Mouse (Mus musculus) embryonic facial prominence, embryonic 15.5 days (tissue): Measurements from ENCODE around the gene Arhgap8. TPM values are rescaled to one million over a fixed set of nuclear protein-coding genes. Genes with fewer than 3 reads are reported as not detected.
"Not testable (repeated sequence)": the region's sequence is repeated elsewhere in the genome, so short reads cannot be mapped to it uniquely, and the experiment has no call there.

Source experiments
- ATAC-seq: fragments of 200-750 bp; cut with Nextera tagmentation; 2 replicates; pipeline ENCODE4 v1.8.0; 2017; ENCODE audit warnings: low read depth, moderate TSS enrichment; ENCODE audit not compliant: insufficient number of reproducible peaks, low FRiP score, low TSS enrichment
- H3K27ac ChIP-seq: fragments of 300-500 bp; sonication (generic); replicated peaks from 2 replicates; pipeline ENCODE4 v1.5.1; 2015; ENCODE audit warnings: mild to moderate bottlenecking, inconsistent platforms
- H3K27me3 ChIP-seq: fragments of 300-500 bp; sonication (generic); 2 replicates; pipeline ENCODE4 v1.6.1; 2015; ENCODE audit warnings: inconsistent platforms
- H3K36me3 ChIP-seq: fragments of 300-500 bp; sonication (generic); 2 replicates; pipeline ENCODE4 v1.6.1; 2015; ENCODE audit warnings: mild to moderate bottlenecking, inconsistent platforms
- H3K4me1 ChIP-seq: fragments of 300-500 bp; sonication (generic); 2 replicates; pipeline ENCODE4 v1.6.1; 2015; ENCODE audit warnings: inconsistent platforms
- H3K4me2 ChIP-seq: fragments of 300-500 bp; sonication (generic); replicated peaks from 2 replicates; pipeline ENCODE4 v1.6.1; 2015; ENCODE audit warnings: mild to moderate bottlenecking, inconsistent platforms
- H3K4me3 ChIP-seq: fragments of 300-500 bp; sonication (generic); replicated peaks from 2 replicates; pipeline ENCODE4 v1.5.1; 2015; ENCODE audit warnings: mild to moderate bottlenecking, inconsistent platforms
- H3K9ac ChIP-seq: fragments of 300-500 bp; sonication (generic); 2 replicates; pipeline ENCODE4 v1.6.1; 2015; ENCODE audit warnings: inconsistent platforms
- H3K9me3 ChIP-seq: fragments of 300-500 bp; sonication (generic); replicated peaks from 2 replicates; pipeline ENCODE4 v1.6.1; 2016; ENCODE audit warnings: inconsistent platforms
- WGBS: fragments of 180-500 bp; shearing (Covaris S2); methylation state at CpG from one replicate; pipeline ENCODE4 v1.1.7; 2015; 5-methylcytosine and 5-hydroxymethylcytosine counted together
- polyA plus RNA-seq: library from polyadenylated mRNA; unstranded; fragments of >200 nt; fragmentation: Nextera tagmentation; extraction: Ambion mirVana; gene quantifications from 2 replicates; pipeline ENCODE4 v1.2.1, GENCODE M21; 2015

The Arhgap8 gene
- polyA plus RNA-seq, 1 experiment from 2014 or later, result 6.3 TPM

DNA sequence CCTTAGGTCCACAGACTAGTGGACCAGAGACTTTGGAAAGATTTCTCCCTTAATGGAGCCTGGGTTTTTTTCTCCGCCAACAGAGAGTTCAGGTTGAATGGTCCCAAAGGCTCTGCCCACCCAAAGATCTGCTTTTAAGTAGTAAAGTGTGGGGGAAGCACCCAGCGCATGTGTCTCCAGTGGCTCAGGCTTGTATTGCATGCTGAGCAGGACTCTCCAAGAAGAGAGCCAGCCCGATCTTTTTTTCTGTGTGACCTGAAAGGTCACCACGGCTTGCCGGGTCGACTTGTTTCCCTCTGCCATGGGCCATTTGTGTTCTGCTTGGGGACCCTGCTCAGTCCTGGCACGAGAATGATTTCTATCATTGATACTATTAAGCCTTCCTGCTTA lies 43.6 kb downstream of the Arhgap8 start:
- no peak overlapping the region for H3K27ac ChIP-seq
- no peak overlapping the region for H3K9ac ChIP-seq
- H3K36me3 ChIP-seq, result no peaks in the 10 kb centered on the region
- no peak overlapping the region for H3K4me2 ChIP-seq
- WGBS, result 30% methylated on average over 7 of the region's 7 CpGs
- H3K4me1 ChIP-seq, result no peaks in the 10 kb centered on the region
- 0 out of 2 replicates have a peak, but pooled peaks cover 5% of the 10 kb centered on the region for H3K9me3 ChIP-seq
- H3K4me3 ChIP-seq, result no peak overlapping the region
- ATAC-seq, result no peak
- H3K27me3 ChIP-seq, result no peaks in the 10 kb centered on the region

DNA sequence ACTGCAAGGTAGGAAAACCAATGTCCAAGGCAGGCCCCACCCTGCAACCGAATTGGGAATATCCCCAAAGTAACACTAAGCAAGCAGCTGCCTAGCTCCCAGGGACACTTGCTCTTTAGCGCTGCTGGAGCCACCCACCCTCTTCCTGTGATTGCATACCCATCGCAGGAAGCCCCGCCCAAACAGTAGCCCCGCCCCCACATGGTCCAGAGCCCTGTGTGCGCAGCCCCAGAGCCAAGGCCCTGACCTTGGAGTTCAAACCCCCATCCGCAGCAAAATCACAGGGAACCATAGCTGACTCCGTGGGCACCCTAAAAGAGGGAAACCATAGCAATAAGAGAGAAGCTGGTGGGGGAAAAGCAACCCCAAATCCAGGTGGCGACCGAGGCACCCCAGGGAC lies 46.8 kb downstream of the Arhgap8 start:
- no peak overlapping the region for H3K4me2 ChIP-seq
- no peak overlapping the region for H3K27ac ChIP-seq

DNA sequence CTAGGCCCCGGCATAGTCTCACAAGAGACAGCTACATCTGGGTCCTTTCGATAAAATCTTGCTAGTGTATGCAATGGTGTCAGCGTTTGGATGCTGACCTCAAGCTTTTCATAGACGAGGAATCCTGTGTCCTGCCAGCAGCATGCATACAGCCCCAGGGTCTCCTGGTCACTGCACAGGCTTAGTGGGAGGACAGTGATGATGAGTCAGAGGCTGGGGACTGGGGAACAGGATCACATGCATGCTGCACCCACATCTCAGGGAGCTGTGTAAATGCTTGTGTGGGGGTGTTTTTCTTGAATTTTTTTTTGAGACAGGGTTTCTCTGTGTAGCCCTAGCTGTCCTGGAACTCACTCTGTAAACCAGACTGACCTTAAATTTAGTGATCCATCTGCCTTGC lies 48.7 kb downstream of the Arhgap8 start:
- not testable (repeated sequence) for H3K27me3 ChIP-seq, H3K9me3 ChIP-seq, H3K4me2 ChIP-seq, H3K36me3 ChIP-seq, H3K27ac ChIP-seq, H3K4me3 ChIP-seq, H3K9ac ChIP-seq, ATAC-seq
- peaks cover 18% of the 10 kb centered on the region for H3K4me1 ChIP-seq
- 79% methylated on average over 4 of the region's 4 CpGs for WGBS

More for the DNA sequence above, 46.8 kb downstream of the Arhgap8 start:
- H3K9ac ChIP-seq, result no peak overlapping the region
- ATAC-seq, result no peak
- H3K4me1 ChIP-seq, result peaks cover 4% of the 10 kb centered on the region
- 43% methylated on average over 10 of the region's 10 CpGs for WGBS
- H3K27me3 ChIP-seq, result no peaks in the 10 kb centered on the region
- no peaks in the 10 kb centered on the region for H3K9me3 ChIP-seq
- H3K4me3 ChIP-seq, result no peak overlapping the region
- H3K36me3 ChIP-seq, result no peaks in the 10 kb centered on the region

DNA sequence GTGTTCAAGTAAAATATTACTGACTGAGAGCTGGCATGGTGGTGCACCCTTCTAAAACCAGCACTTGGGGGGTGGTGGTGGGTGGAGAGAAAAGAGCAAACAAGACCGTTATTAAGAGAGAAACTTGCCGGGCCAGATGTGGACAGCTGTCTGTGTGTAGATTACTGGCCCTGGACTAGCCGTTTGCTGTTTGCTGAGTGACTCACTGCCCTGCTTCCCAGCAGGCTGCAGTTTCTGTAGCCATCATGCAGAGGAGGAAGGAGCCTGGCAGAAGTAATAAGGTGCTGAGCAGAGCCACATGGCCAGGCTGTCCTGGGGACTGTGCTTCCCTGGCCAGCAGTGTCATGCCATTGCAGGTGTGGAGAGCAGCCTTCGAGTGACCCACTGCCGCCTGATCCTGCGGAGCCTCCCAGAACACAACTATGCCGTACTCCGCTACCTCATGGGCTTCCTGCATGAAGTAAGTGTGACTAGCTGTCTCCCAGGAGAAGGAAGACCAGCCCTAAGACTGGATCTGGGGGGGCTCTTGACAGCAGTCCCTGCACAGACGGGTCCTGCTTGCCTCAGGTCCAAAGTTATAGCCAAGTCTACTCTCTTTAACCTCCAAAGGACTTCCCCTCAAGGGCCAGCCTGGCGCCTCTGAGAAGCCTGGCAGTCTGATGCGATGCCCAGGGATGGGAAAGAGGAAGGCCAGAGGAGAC lies 49.9 kb downstream of the Arhgap8 start:
- Histone ChIP-seq H3K4me2 (no peak overlapping the region), H3K36me3 (no peaks in the 10 kb centered on the region), H3K9me3 (no peaks in the 10 kb centered on the region), H3K9ac (no peak overlapping the region), H3K27me3 (no peaks in the 10 kb centered on the region), H3K4me3 (no peak overlapping the region), H3K27ac (no peak overlapping the region), H3K4me1 (peaks cover 18% of the 10 kb centered on the region)
- no peak for ATAC-seq
- 72% methylated on average over 11 of the region's 11 CpGs for WGBS

DNA sequence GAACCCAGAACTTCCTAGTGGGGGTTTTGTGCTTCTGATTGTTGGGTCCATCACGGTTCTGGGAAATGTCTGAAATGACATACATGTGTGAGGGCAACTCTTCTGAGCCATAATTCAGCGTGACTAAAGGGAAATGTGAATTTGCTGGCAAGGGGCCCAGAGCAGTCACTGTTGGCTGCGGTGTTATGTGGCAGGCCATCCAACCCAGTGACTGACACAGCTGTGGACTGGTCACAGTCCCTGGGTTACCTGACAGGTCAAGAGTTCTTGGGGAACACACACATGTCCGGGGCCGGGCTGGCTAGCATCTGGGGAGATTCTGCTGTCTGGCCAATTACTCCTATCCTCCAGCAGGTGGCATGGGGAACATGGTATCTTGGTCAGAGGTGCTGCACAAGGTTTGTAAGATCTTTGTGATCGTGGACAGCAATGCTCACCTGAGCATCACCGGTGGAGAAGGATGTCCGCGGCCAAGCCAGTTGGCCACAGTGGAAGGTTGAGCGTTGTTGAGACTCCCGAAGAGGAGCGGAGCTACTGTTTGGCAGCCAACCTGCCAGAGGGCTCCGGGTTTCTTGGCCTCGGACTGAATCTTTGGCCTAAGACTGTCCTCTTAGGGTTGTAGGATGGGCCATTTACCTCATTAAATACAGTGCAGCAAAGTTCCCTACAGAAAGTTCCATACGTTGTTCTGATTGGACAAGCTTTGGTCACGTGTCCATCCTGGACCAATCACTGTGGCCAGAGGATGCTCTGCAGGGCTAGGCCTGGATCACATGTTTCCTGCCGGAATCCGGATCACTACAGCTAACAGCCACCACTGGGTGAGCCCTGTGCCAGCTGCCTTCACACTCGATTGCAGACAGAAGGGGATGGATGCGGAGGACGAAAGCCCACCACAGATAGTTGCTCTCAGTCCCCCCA lies 52.6 kb downstream of the Arhgap8 start:
- Histone ChIP-seq H3K27ac (no peak overlapping the region), H3K4me1 (peaks cover 31% of the 10 kb centered on the region), H3K36me3 (no peaks in the 10 kb centered on the region), H3K4me3 (no peak overlapping the region), H3K9ac (no peak overlapping the region), H3K4me2 (no peak overlapping the region), H3K27me3 (no peaks in the 10 kb centered on the region), H3K9me3 (no peaks in the 10 kb centered on the region)
- peak; percentile 52; the same call in 1 of the 2 replicates for ATAC-seq
- WGBS, result 69% methylated on average over 21 of the region's 21 CpGs

DNA sequence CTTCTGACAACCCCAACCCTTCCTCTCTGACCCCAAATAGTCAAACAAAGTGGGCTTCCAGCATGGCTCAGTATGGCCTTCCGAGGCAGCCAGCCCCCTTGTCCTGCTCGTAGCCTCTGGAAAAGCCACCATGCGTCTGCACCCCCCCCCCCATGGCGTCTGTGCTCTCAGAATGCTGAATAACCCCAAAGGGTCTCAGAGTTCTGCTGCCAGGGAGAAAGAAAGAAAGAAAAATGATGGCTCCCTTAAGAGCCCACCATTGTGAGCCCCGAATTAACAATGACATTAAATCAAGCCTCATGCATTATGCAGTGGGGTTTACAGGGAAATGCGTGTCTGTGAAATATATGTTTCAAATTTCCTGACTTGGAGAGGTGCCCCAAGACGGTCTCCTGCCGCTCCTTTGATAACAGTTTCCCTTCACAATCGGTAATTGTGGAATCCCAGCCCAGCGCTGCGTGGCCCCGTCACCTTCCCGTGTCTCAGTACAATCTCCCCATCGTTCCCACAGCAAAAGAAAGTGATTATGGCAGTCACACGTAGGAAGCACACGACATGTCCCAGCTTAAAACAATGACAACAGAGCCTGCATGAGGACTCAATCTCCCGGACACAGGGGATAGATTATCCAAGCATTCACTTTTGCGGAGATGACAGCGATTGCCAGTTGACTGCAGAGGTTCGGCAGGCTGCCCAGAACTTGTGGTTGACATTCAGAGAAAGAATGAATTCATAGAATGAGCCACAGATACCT lies 55.7 kb downstream of the Arhgap8 start:
- Histone ChIP-seq H3K27me3 (no peaks in the 10 kb centered on the region), H3K4me3 (peak overlapping the region; percentile 18), H3K36me3 (no peaks in the 10 kb centered on the region), H3K4me1 (peaks cover 31% of the 10 kb centered on the region), H3K9ac (no peak overlapping the region), H3K9me3 (no peaks in the 10 kb centered on the region), H3K4me2 (peak overlapping the region; percentile 45), H3K27ac (peak overlapping the region; percentile 78)
- WGBS, result 31% methylated on average over 20 of the region's 20 CpGs
- ATAC-seq, result no peak

DNA sequence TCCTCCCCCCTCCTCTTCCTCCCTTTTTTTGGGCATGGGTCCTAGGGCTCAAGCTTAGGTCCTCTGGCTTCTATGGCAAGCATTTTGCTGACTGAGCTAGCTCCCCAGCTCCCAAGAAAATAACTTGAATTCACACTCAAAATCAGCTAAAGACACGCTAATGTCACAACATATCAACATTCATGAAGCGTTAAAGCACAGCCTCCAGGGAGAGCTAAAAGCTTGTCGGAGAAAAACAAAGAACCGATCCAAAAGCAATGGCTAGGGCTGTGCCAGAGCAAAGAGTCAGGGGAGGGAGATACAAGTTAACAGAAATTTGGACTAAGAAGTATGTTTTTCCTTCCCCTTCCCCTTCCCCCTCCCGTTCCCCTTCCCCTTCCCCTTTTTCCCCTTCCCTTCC lies 58.7 kb downstream of the Arhgap8 start:
- WGBS, result 44% methylated on average over 5 of the region's 5 CpGs

DNA sequence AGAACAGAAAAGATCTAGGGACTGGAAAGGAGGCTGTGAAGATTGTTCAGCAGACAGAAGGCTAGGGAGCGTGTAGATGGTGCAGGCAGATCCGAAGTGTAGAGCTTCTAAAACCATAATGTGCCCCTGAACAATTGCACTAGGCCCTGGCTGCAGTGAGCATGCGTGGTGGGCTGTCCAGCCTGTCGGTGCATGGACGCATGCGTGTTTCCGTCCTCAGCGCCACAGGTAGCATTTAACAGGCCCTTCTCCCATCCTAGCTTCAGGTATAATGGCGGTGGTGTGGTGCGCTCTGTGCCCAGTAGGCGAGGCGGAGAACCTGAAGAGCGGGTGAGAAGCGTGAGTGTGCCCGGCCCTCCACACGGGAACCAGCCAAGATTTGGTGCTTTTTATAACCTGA lies 65.0 kb downstream of the Arhgap8 start:
- no peaks in the 10 kb centered on the region for H3K27me3 ChIP-seq
- no peak overlapping the region for H3K27ac ChIP-seq
- H3K9ac ChIP-seq, result no peak overlapping the region
- no peaks in the 10 kb centered on the region for H3K36me3 ChIP-seq
- ATAC-seq, result no peak
- H3K4me2 ChIP-seq, result no peak overlapping the region
- WGBS, result 94% methylated on average over 16 of the region's 16 CpGs
- no peaks in the 10 kb centered on the region for H3K9me3 ChIP-seq
- no peak overlapping the region for H3K4me3 ChIP-seq
- H3K4me1 ChIP-seq, result no peaks in the 10 kb centered on the region

More for the DNA sequence above, 58.7 kb downstream of the Arhgap8 start:
- Histone ChIP-seq H3K9ac (no peak overlapping the region), H3K27ac (no peak overlapping the region), H3K4me3 (no peak overlapping the region), H3K27me3 (no peaks in the 10 kb centered on the region), H3K4me2 (no peak overlapping the region), H3K9me3 (no peaks in the 10 kb centered on the region), H3K4me1 (peaks cover 13% of the 10 kb centered on the region), H3K36me3 (no peaks in the 10 kb centered on the region)
- no peak for ATAC-seq

DNA sequence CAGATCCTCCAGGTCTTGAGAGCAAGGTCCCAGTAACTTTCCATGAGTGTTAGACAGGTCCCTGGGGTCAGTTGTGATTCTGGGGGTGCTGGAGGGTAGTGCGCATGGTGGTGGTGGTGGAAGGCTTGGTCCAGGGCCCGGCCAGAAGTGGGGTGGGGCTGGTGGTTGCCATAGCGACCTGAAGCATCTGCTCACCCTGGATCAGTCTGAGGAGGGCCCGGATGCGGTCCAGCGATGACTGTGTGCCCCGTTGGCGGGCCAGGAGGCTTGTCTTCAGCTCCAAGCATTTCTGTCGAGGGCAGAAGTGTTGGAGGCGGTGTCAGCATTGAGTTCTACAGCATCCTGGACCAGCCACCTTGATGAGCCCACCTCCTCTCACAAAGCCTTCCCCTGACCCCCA lies 67.3 kb downstream of the Arhgap8 start:
- Histone ChIP-seq H3K27ac (no peak overlapping the region), H3K4me1 (no peaks in the 10 kb centered on the region), H3K4me3 (no peak overlapping the region), H3K9ac (no peak overlapping the region), H3K36me3 (no peaks in the 10 kb centered on the region), H3K27me3 (no peaks in the 10 kb centered on the region), H3K4me2 (no peak overlapping the region), H3K9me3 (no peaks in the 10 kb centered on the region)
- no peak for ATAC-seq
- WGBS, result 88% methylated on average over 10 of the region's 10 CpGs

DNA sequence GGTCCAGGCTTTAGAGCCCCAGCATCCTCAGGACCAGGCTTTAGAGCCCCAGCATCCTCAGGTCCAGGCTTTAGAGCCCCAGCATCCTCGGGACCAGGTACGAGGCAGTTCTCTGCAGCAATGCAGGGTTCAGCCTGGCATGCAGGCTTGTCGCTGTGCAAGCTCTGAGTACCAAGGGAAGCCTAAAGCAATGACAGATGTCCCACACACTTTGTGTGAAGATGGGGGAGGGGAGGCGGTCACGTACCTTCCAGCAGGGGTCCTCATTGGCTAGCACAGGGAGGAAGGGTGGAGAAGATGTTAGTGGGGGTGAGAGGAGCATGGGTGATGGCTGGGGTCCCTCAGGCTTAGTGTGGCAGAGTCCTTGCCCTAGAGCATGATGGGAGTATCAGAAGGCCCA lies 73.8 kb downstream of the Arhgap8 start:
- no peaks in the 10 kb centered on the region for H3K9me3 ChIP-seq
- no peak overlapping the region for H3K27ac ChIP-seq
- H3K9ac ChIP-seq, result no peak overlapping the region
- no peak for ATAC-seq
- H3K36me3 ChIP-seq, result peaks cover 11% of the 10 kb centered on the region
- H3K4me2 ChIP-seq, result no peak overlapping the region
- no peaks in the 10 kb centered on the region for H3K27me3 ChIP-seq
- WGBS, result 62% methylated on average over 5 of the region's 5 CpGs
- H3K4me1 ChIP-seq, result no peaks in the 10 kb centered on the region
- H3K4me3 ChIP-seq, result no peak overlapping the region

DNA sequence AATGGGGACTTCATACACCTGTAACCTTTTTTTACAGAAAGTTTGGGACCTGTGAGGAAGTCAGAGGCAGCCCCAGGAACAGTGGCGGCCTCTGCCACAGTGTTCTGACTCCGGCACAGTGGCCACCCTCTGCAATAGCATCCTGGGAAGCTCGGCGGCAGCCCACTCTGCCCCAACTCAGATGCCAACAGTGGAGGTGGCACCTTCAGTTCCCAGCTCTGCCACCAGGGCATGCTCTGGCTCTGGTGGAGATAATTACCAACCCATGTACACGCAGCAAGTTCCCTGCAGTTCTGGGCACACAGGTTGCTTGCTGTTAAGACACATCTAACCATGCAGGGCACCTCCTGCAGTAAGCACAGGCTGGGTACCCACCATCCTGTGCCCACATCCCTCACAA lies 80.3 kb downstream of the Arhgap8 start:
- 87% methylated on average over 5 of the region's 5 CpGs for WGBS
- Histone ChIP-seq H3K27me3 (no peaks in the 10 kb centered on the region), H3K4me1 (no peaks in the 10 kb centered on the region), H3K27ac (no peak overlapping the region), H3K36me3 (peaks cover 11% of the 10 kb centered on the region), H3K9me3 (no peaks in the 10 kb centered on the region), H3K4me3 (no peak overlapping the region), H3K4me2 (no peak overlapping the region), H3K9ac (no peak overlapping the region)
- no peak for ATAC-seq
